Mouse (Mus musculus): ENCODE measurements around the gene Srrm2. TPM values are rescaled to one million over a fixed set of nuclear protein-coding genes. Genes with fewer than 3 reads are reported as not detected.
A peak's percentile ranks its signal among the peaks of the same experiment; 100 is the strongest.

The Srrm2 gene
- polyA plus RNA-seq, 1 experiment = 720 TPM

GRCm38 (mm10) chr17:23797316-23797715 lies 7.0 kb downstream of the Srrm2 start:
- no peak for DNase-seq
- TF ChIP-seq CTCF (IDR thresholded peaks at IDR 0.05; ENCODE audit: borderline replicate concordance, insufficient read depth, low read depth, low read length) = no peak
- TF ChIP-seq POLR2A (IDR thresholded peaks at IDR 0.05; ENCODE audit: borderline replicate concordance, insufficient read depth, low read length) = no peak
- H3K27me3 ChIP-seq (ENCODE audit: control insufficient read depth, insufficient read depth, low read length) = no peaks in the 10 kb centered on the region
- H3K4me3 ChIP-seq (replicated peaks; ENCODE audit: insufficient read depth, low read depth, low read length) = no peak overlapping the region
- H3K4me1 ChIP-seq (ENCODE audit: control insufficient read depth, insufficient read depth, low read length) = no peaks in the 10 kb centered on the region
- WGBS = 86% methylated on average over 7 of the region's 7 CpGs
- no peak overlapping the region for H3K27ac ChIP-seq (ENCODE audit: insufficient read depth, low read length)

DNA sequence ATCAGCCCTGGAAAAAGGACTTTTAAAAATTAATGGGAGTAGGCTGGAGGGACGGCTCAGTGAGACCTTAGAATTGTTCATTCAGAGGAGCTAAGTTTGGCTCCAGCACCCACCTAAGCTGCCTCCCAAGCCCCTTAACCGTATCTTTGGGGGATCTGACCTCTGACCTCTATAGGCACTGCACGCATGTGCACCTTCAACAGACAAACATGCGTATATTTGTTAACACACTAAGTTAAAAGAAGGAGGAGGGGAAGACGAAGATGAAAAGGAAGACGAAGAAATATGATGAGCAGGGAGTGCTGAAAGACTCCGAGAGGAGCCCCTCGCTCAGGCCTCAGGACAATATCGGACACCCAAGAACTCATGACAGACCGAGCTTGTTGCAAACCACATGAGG lies 11.3 kb downstream of the Srrm2 start:
- Histone ChIP-seq H3K27me3 (ENCODE audit: control insufficient read depth, insufficient read depth, low read length) (no peaks in the 10 kb centered on the region), H3K4me1 (ENCODE audit: control insufficient read depth, insufficient read depth, low read length) (no peaks in the 10 kb centered on the region; the same call in 1 of the 2 replicates), H3K4me3 (replicated peaks; ENCODE audit: insufficient read depth, low read depth, low read length) (no peak overlapping the region), H3K27ac (ENCODE audit: insufficient read depth, low read length) (no peak overlapping the region)
- no peak for TF ChIP-seq CTCF (IDR thresholded peaks at IDR 0.05; ENCODE audit: borderline replicate concordance, insufficient read depth, low read depth, low read length)
- no peak for TF ChIP-seq POLR2A (IDR thresholded peaks at IDR 0.05; ENCODE audit: borderline replicate concordance, insufficient read depth, low read length)
- 97% methylated on average over 10 of the region's 10 CpGs for WGBS
- peak in 1 of 2 experiments; percentile 25 for DNase-seq

- WGBS = under 1% methylated on average over 60 of the region's 60 CpGs
- TF ChIP-seq POLR2A (IDR thresholded peaks at IDR 0.05; ENCODE audit: borderline replicate concordance, insufficient read depth, low read length) (peak; percentile 78), CTCF (IDR thresholded peaks at IDR 0.05; ENCODE audit: borderline replicate concordance, insufficient read depth, low read depth, low read length) (no peak)
- Histone ChIP-seq H3K27me3 (ENCODE audit: control insufficient read depth, insufficient read depth, low read length) (no peaks in the 10 kb centered on the region), H3K4me3 (replicated peaks; ENCODE audit: insufficient read depth, low read depth, low read length) (peak overlapping the region; percentile 94), H3K27ac (ENCODE audit: insufficient read depth, low read length) (peak overlapping the region; percentile 91), H3K4me1 (ENCODE audit: control insufficient read depth, insufficient read depth, low read length) (no peaks in the 10 kb centered on the region; the same call in 1 of the 2 replicates)
- DNase-seq = peak; percentile 98 to 99
These were observed 12.5 kb downstream of the Srrm2 start for GRCm38 (mm10) chr17:23802746-23803365.

GRCm38 (mm10) chr17:23803366-23804041 lies 13.2 kb downstream of the Srrm2 start:
- no peaks in the 10 kb centered on the region for H3K27me3 ChIP-seq (ENCODE audit: control insufficient read depth, insufficient read depth, low read length)
- no peak for DNase-seq
- WGBS = under 1% methylated on average over 72 of the region's 83 CpGs
- peak overlapping the region; percentile 81 for H3K27ac ChIP-seq (ENCODE audit: insufficient read depth, low read length)
- no peak for TF ChIP-seq POLR2A (IDR thresholded peaks at IDR 0.05; ENCODE audit: borderline replicate concordance, insufficient read depth, low read length)
- no peak for TF ChIP-seq CTCF (IDR thresholded peaks at IDR 0.05; ENCODE audit: borderline replicate concordance, insufficient read depth, low read depth, low read length)
- H3K4me1 ChIP-seq (ENCODE audit: control insufficient read depth, insufficient read depth, low read length) = no peaks in the 10 kb centered on the region; the same call in 1 of the 2 replicates
- peak overlapping the region; percentile 94 for H3K4me3 ChIP-seq (replicated peaks; ENCODE audit: insufficient read depth, low read depth, low read length)

- TF ChIP-seq POLR2A (IDR thresholded peaks at IDR 0.05; ENCODE audit: borderline replicate concordance, insufficient read depth, low read length) (no peak), CTCF (IDR thresholded peaks at IDR 0.05; ENCODE audit: borderline replicate concordance, insufficient read depth, low read depth, low read length) (no peak)
- peak overlapping the region; percentile 94 for H3K4me3 ChIP-seq (replicated peaks; ENCODE audit: insufficient read depth, low read depth, low read length)
- H3K4me1 ChIP-seq (ENCODE audit: control insufficient read depth, insufficient read depth, low read length) = no peaks in the 10 kb centered on the region; the same call in 1 of the 2 replicates
- no peak for DNase-seq
- WGBS = under 1% methylated on average over 8 of the region's 8 CpGs
- H3K27me3 ChIP-seq (ENCODE audit: control insufficient read depth, insufficient read depth, low read length) = no peaks in the 10 kb centered on the region
- H3K27ac ChIP-seq (ENCODE audit: insufficient read depth, low read length) = no peak overlapping the region
These were observed 14.2 kb downstream of the Srrm2 start for GRCm38 (mm10) chr17:23804426-23805085.

GRCm38 (mm10) chr17:23806867-23807266 lies 16.5 kb downstream of the Srrm2 start:
- TF ChIP-seq POLR2A (IDR thresholded peaks at IDR 0.05; ENCODE audit: borderline replicate concordance, insufficient read depth, low read length) (no peak), CTCF (IDR thresholded peaks at IDR 0.05; ENCODE audit: borderline replicate concordance, insufficient read depth, low read depth, low read length) (peak; percentile 62)
- 10% methylated on average over 25 of the region's 25 CpGs for WGBS
- Histone ChIP-seq H3K27ac (ENCODE audit: insufficient read depth, low read length) (no peak overlapping the region), H3K27me3 (ENCODE audit: control insufficient read depth, insufficient read depth, low read length) (no peaks in the 10 kb centered on the region), H3K4me3 (replicated peaks; ENCODE audit: insufficient read depth, low read depth, low read length) (peak overlapping the region; percentile 32), H3K4me1 (ENCODE audit: control insufficient read depth, insufficient read depth, low read length) (no peaks in the 10 kb centered on the region; the same call in 1 of the 2 replicates)
- peak; percentile 66 to 67 for DNase-seq

DNA sequence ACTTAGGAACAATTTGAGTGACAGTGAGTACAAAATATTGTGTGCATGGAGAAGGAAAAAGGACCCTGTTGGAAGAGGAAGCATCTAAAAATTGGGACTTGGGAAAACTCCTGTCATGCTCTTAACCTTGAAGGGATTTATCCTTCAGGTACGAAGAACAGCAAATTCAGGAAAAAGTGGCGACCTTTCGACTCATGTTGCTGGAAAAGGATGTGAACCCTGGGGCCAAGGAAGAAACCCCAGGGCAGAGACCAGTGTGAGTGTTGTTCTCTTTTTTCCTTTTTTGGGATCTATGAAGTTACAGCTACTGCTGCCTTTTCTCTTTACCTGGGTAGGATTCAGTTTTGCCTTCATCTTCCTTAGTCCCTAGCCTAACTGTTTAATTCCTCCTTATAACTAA lies 17.6 kb downstream of the Srrm2 start:
- H3K27ac ChIP-seq (ENCODE audit: insufficient read depth, low read length) = no peak overlapping the region

More for the DNA sequence above, 17.6 kb downstream of the Srrm2 start:
- Histone ChIP-seq H3K4me1 (ENCODE audit: control insufficient read depth, insufficient read depth, low read length) (no peaks in the 10 kb centered on the region; the same call in 1 of the 2 replicates), H3K4me3 (replicated peaks; ENCODE audit: insufficient read depth, low read depth, low read length) (no peak overlapping the region), H3K27me3 (ENCODE audit: control insufficient read depth, insufficient read depth, low read length) (no peaks in the 10 kb centered on the region)
- 61% methylated on average over 3 of the region's 3 CpGs for WGBS
- no peak for DNase-seq
- TF ChIP-seq CTCF (IDR thresholded peaks at IDR 0.05; ENCODE audit: borderline replicate concordance, insufficient read depth, low read depth, low read length) (no peak), POLR2A (IDR thresholded peaks at IDR 0.05; ENCODE audit: borderline replicate concordance, insufficient read depth, low read length) (no peak)

All from cerebellum, adult 2 months (tissue).